Mouse (Mus musculus): ENCODE measurements around the gene Nrcam. TPM values are rescaled to one million over a fixed set of nuclear protein-coding genes. Genes with fewer than 3 reads are reported as not detected.

Gene Nrcam
- total RNA-seq, 4 experiments from 2014 or later: 0.22 to 0.69 (median 0.55) TPM; not detected in 1

DNA sequence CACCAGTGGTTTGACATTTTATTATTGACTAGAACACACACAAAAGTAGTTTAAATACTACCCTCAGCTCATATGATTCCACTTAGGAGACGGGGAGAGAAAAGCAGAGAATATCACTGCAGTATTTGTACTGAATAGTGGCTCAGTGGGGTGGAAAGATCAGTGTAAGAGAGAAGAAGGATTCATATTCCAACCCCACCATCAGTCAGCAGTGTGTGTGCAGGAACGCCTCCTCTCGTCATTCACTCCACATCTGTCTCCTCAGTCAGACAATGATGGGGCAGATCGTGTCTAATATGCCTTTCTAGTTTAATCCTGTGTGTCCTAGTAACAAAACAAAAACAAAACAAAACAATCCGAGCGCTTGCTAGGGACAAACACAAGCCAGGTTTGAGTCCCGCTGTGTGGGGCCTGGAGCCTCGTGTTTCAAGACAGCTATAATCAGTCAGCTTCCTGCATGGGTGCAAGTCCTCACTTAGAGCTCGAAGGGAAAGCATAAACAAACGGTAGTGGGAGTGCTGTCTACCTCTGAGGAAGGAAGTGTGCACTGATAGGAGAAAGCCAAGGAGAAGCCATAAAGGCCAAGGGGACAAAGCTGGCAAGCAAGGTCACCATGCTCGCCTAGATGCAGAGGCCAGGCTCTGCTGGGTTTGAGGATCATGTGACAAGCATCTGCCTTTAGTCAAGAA, 273.7 kb downstream of the Nrcam start:
- no peak for DNase-seq (ENCODE audit: low spot score)

DNA sequence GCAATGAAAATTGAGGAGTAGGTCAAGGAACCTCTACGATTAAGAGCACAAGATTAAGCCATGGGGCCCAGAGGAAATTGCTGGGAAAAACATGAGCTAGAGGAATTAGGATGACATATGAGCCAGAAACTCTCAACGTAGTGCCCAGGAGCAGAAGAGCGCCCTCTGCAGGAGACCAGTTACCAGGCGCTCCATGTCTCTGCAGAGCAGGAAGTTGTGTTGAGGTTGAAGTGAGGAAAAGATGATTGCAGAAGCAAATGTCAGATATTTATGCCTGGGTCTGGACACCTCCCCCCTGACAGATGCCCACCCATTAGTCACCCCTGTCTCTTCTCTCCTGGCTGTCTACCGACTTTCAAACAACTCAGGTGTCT, 274.3 kb downstream of the Nrcam start:
- no peak for DNase-seq (ENCODE audit: low spot score)

DNA sequence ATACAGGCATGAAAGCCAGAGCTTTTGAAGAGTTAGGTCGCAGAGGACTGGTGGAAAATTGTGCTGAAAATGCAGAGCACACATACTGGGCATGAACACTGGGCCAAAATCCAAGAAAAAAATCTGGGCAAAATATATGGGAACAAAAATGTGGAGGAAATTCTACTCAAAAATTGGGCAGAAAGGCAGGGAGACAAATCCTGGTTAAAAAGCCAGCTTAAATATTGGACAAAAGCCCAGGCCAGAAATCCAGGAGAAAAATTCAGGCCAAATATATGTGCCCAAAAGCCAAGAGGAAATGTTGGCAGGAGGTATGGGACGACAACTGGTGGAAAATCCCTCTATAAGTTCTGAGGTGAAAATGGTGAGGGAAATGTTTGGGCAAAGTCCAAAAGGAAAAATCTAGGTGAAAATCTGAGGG, 288.3 kb downstream of the Nrcam start:
- no peak for DNase-seq (ENCODE audit: low spot score)

DNA sequence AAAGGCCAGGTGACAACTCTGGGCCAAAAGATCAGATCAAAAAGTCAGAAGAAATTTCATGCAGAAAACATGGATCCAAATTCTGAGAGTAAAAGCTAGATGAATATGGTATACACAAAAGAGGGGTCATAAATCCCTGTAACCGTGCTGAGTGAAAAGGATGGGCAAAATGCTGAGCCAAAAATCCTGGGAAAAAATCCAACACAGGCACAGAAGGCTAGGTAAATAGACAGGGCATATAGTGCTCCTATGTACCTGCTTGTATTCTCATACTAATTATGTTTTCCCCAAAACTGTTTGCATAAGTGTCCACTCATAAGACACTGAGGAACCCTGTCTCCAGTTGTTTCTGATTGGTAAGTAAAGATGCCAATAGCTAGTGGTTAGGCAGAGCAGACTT, 288.8 kb downstream of the Nrcam start:
- DNase-seq (ENCODE audit: low spot score): no peak

DNA sequence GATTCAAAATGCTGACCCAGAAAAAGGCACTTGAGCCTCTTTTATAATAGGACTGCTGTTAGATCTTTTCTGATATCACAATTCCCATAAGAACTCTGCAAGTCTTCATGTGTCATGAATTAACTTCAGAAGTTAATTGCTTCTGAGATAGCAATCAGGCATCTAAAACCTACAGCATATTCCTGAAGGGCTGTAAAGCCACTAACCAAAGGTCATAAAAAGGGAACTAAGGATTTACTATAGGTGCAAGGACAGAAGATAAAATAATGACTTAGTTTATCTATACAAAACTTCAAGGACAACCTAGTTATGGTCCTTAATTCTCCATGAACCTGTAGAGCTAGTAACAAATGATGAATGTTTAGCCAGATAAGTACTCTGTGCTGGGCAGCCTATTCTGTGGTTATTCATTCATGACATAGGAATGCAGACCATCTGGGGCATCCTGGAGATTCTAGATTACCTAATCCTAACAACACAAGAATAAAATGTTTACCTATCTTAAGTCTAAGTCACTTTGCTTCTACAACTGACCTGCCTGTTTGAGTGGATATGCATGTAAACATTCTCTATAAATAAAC, 310.7 kb downstream of the Nrcam start:
- no peak for DNase-seq (ENCODE audit: low spot score)

DNA sequence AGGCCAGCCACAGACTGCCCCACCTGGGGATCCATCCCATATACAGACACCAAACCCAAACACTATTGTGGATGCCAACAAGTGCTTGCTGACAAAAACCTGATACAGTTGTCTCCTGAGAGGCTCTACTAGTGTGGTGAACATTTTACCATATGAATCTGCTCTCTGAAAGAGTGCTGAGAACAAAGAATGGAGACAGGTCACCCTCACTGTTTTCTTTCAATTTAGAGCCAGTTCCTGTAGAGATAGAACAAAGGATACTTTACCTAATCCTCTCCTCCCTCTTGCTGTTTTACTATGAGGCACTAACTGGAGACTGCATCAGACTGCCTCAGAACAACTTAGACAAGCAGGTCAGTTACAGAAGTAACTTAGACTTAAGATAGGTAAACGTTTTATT, 311.9 kb downstream of the Nrcam start:
- DNase-seq (ENCODE audit: low spot score): no peak

Other genes starting within 250 kb of the Nrcam start
- 10 to 100 TPM; 43.9 to 48.3 (median 46.4) TPM for gene Dnajb9, start 118.6 kb upstream of the Nrcam start, total RNA-seq (2022)
- gene Pnpla8, start 107.5 kb upstream of the Nrcam start, total RNA-seq (2022): 100 to 1,000 TPM; 145 to 156 (median 152) TPM